Mouse (Mus musculus) CH12.LX (cell line): ENCODE data around the gene Ttll7. TPM values are rescaled to one million over a fixed set of nuclear protein-coding genes. Genes with fewer than 3 reads are reported as not detected.

Source experiments
- DNase-seq: peaks from one replicate; pipeline ENCODE4 v3.0.0-alpha.2; 2013; ENCODE audit errors: extremely low read depth
- H3K27ac ChIP-seq: 2 replicates; pipeline ENCODE4 v1.5.1; 2012; ENCODE audit warnings: low read depth, mild to moderate bottlenecking, control low read depth, moderate library complexity; ENCODE audit not compliant: insufficient read depth
- H3K27me3 ChIP-seq: replicated peaks from 2 replicates; pipeline ENCODE3; 2012; ENCODE audit warnings: inconsistent platforms
- H3K36me3 ChIP-seq, 2 experiments: replicated peaks in 1 of 2; 2 replicates each; pipeline versions ENCODE3 to v1.6.1; 2012; ENCODE audit warnings: inconsistent platforms in 1 of 2, low read length in 1 of 2, mild to moderate bottlenecking in 1 of 2, mixed read lengths in 1 of 2, moderate library complexity in 1 of 2; ENCODE audit not compliant: control insufficient read depth in 1 of 2, insufficient read depth in 1 of 2
- H3K4me1 ChIP-seq, 2 experiments: 2 replicates each; pipeline ENCODE4 v1.6.1; 2012; ENCODE audit warnings: inconsistent platforms in 1 of 2, moderate library complexity in 1 of 2; ENCODE audit not compliant: insufficient read depth in 2 of 2, control insufficient read depth in 1 of 2
- H3K4me2 ChIP-seq: 2 replicates; pipeline ENCODE4 v1.6.1; 2012; ENCODE audit warnings: low read depth, mild to moderate bottlenecking, control low read depth; ENCODE audit not compliant: poor library complexity, insufficient read depth, severe bottlenecking
- H3K4me3 ChIP-seq, 3 experiments: fragments of 150-350 bp in 1 of 3; sonication (generic) in 1 of 3; replicated peaks in 1 of 3; 2 replicates each; pipeline versions ENCODE3 to v1.5.1; 2011 to 2012; ENCODE audit warnings: low read depth in 2 of 3, low read length in 2 of 3, mild to moderate bottlenecking in 2 of 3, moderate library complexity in 2 of 3, control low read depth in 1 of 3, improper control_type of control experiment in 1 of 3, inconsistent platforms in 1 of 3, mixed read lengths in 1 of 3; ENCODE audit not compliant: poor library complexity in 1 of 3
- H3K79me2 ChIP-seq: replicated peaks from 2 replicates; pipeline ENCODE4 v1.6.1; 2012; ENCODE audit warnings: mild to moderate bottlenecking, moderate library complexity; ENCODE audit not compliant: control insufficient read depth, poor library complexity, insufficient read depth, severe bottlenecking; ENCODE audit errors: extremely low read depth
- H3K9ac ChIP-seq: 2 replicates; pipeline ENCODE4 v1.6.1; 2012; ENCODE audit warnings: low read depth, mild to moderate bottlenecking, control low read depth, moderate library complexity; ENCODE audit not compliant: insufficient read depth
- H3K9me3 ChIP-seq: replicated peaks from 2 replicates; pipeline ENCODE3; 2012; ENCODE audit warnings: low read length, inconsistent platforms, mixed read lengths
- BHLHE40 ChIP-seq: IDR thresholded peaks from 2 replicates; pipeline ENCODE4 v1.6.1; 2011; ENCODE audit warnings: mild to moderate bottlenecking, low read depth, low read length, improper control_type of control experiment
- CHD1 ChIP-seq: IDR thresholded peaks from 2 replicates; pipeline ENCODE4 v1.6.1; 2012; ENCODE audit warnings: low read depth, low read length, improper control_type of control experiment, inconsistent platforms
- CHD2 ChIP-seq: IDR thresholded peaks from 2 replicates; pipeline ENCODE4 v1.6.1; 2011; ENCODE audit warnings: low read length, improper control_type of control experiment
- E2F4 ChIP-seq: IDR thresholded peaks from 2 replicates; pipeline ENCODE4 v1.6.1; 2011; ENCODE audit warnings: low read depth, low read length, improper control_type of control experiment; ENCODE audit not compliant: insufficient replicate concordance
- ELF1 ChIP-seq: IDR thresholded peaks from 2 replicates; pipeline ENCODE4 v1.6.1; 2014; ENCODE audit warnings: low read depth, mild to moderate bottlenecking, inconsistent platforms, low read length, improper control_type of control experiment
- ETS1 ChIP-seq: conservative IDR thresholded peaks from 2 replicates; pipeline ENCODE4 v1.6.1; 2012; ENCODE audit warnings: low read depth, mild to moderate bottlenecking, inconsistent platforms, low read length, improper control_type of control experiment, moderate library complexity
- GABPA ChIP-seq: IDR thresholded peaks from 2 replicates; pipeline ENCODE4 v1.6.1; 2012; ENCODE audit warnings: low read depth, low read length, improper control_type of control experiment, inconsistent platforms; ENCODE audit not compliant: insufficient replicate concordance
- HCFC1 ChIP-seq: IDR thresholded peaks from 2 replicates; pipeline ENCODE4 v1.6.1; 2012; ENCODE audit warnings: low read depth, mild to moderate bottlenecking, inconsistent platforms, low read length, improper control_type of control experiment
- IRF4 ChIP-seq: IDR thresholded peaks from 2 replicates; pipeline ENCODE4 v1.6.1; 2014; ENCODE audit warnings: low read depth, mild to moderate bottlenecking, inconsistent platforms, low read length, improper control_type of control experiment
- JUN ChIP-seq: IDR thresholded peaks from 2 replicates; pipeline ENCODE4 v1.6.1; 2011; ENCODE audit warnings: low read depth, mild to moderate bottlenecking, low read length, improper control_type of control experiment, moderate library complexity; ENCODE audit not compliant: insufficient read depth
- JUND ChIP-seq: conservative IDR thresholded peaks from 2 replicates; pipeline ENCODE4 v1.6.1; 2011; ENCODE audit warnings: low read depth, low read length, improper control_type of control experiment
- KAT2A ChIP-seq: IDR thresholded peaks from 2 replicates; pipeline ENCODE4 v1.6.1; 2012; ENCODE audit warnings: low read length, improper control_type of control experiment, inconsistent platforms; ENCODE audit not compliant: insufficient replicate concordance
- MAX ChIP-seq: IDR thresholded peaks from 2 replicates; pipeline ENCODE4 v1.6.1; 2011; ENCODE audit warnings: low read length, improper control_type of control experiment
- MEF2A ChIP-seq: IDR thresholded peaks from 2 replicates; pipeline ENCODE4 v1.6.1; 2014; ENCODE audit warnings: low read depth, mild to moderate bottlenecking, inconsistent platforms, low read length, improper control_type of control experiment, borderline replicate concordance
- MXI1 ChIP-seq: IDR thresholded peaks from 2 replicates; pipeline ENCODE4 v1.6.1; 2011; ENCODE audit warnings: mild to moderate bottlenecking, low read depth, low read length, improper control_type of control experiment
- NRF1 ChIP-seq: IDR thresholded peaks from 2 replicates; pipeline ENCODE4 v1.6.1; 2014; ENCODE audit warnings: low read depth, mild to moderate bottlenecking, inconsistent platforms, low read length, improper control_type of control experiment, moderate library complexity
- PAX5 ChIP-seq: IDR thresholded peaks from 2 replicates; pipeline ENCODE4 v1.6.1; 2012; ENCODE audit warnings: low read length, inconsistent platforms, mixed read lengths
- POLR2A ChIP-seq: IDR thresholded peaks from 2 replicates; pipeline ENCODE4 v1.6.1; 2011; ENCODE audit warnings: low read depth, mild to moderate bottlenecking, improper control_type of control experiment, low read length
- POLR2AphosphoS2 ChIP-seq: IDR thresholded peaks from 2 replicates; pipeline ENCODE4 v1.6.1; 2011; ENCODE audit warnings: low read depth, low read length, improper control_type of control experiment
- RAD21 ChIP-seq: IDR thresholded peaks from 2 replicates; pipeline ENCODE4 v1.6.1; 2011; ENCODE audit warnings: low read depth, mild to moderate bottlenecking, low read length, improper control_type of control experiment, moderate library complexity
- SIN3A ChIP-seq: IDR thresholded peaks from 2 replicates; pipeline ENCODE4 v1.6.1; 2012; ENCODE audit warnings: low read length, improper control_type of control experiment, inconsistent platforms
- TCF12 ChIP-seq: IDR thresholded peaks from 2 replicates; pipeline ENCODE4 v1.6.1; 2014; ENCODE audit warnings: low read depth, mild to moderate bottlenecking, inconsistent platforms, low read length, improper control_type of control experiment
- UBTF ChIP-seq: IDR thresholded peaks from 2 replicates; pipeline ENCODE4 v1.6.1; 2012; ENCODE audit warnings: low read depth, mild to moderate bottlenecking, inconsistent platforms, low read length, improper control_type of control experiment, moderate library complexity
- ZMIZ1 ChIP-seq: IDR thresholded peaks from 2 replicates; pipeline ENCODE4 v1.6.1; 2012; ENCODE audit warnings: low read depth, mild to moderate bottlenecking, inconsistent platforms, low read length, improper control_type of control experiment
- ZNF384 ChIP-seq: IDR thresholded peaks from 2 replicates; pipeline ENCODE4 v1.6.1; 2012; ENCODE audit warnings: low read depth, low read length, improper control_type of control experiment, inconsistent platforms
- dilution Hi-C: fragments of 300-500 bp; cut with MboI; formaldehyde crosslinking; loops from 2 replicates; pipeline ENCODE4 v1.14.3; 2020; ENCODE audit warnings: low sequenced_read_pairs; ENCODE audit not compliant: extremely low pct_unique_long_range_greater_than_20kb, extremely low pct_ligation_motif_present
- in situ Hi-C: fragments of 300-500 bp; cut with MboI; formaldehyde crosslinking; loops from 3 replicates; pipeline ENCODE4 v1.14.3; 2019; ENCODE audit warnings: low sequenced_read_pairs, low pct_ligation_motif_present, low pct_unique_long_range_greater_than_20kb, mixed read lengths
- polyA plus RNA-seq: library from polyadenylated mRNA; unstranded; fragments of >175 nt; gene quantifications from 2 replicates; pipeline ENCODE4 v1.2.1, GENCODE M21; 2012; ENCODE audit warnings: low read depth; ENCODE audit not compliant: insufficient read length
- total RNA-seq, 2 experiments: library from RNA; depleted of rRNA; stranded (reverse); fragments of 300-350 nt in 1 of 2; fragments of >200 nt in 1 of 2; gene quantifications; 2 replicates each; pipeline ENCODE4 v1.2.3; 2012 to 2014

The Ttll7 gene
- total RNA-seq (2012; rRNA removed) = 1.9 and 3.9 TPM in 2 replicates
- 2.0 TPM in 2 replicates for total RNA-seq (2014; rRNA removed)
- 1.1 and 1.7 TPM in 2 replicates for polyA plus RNA-seq

DNA sequence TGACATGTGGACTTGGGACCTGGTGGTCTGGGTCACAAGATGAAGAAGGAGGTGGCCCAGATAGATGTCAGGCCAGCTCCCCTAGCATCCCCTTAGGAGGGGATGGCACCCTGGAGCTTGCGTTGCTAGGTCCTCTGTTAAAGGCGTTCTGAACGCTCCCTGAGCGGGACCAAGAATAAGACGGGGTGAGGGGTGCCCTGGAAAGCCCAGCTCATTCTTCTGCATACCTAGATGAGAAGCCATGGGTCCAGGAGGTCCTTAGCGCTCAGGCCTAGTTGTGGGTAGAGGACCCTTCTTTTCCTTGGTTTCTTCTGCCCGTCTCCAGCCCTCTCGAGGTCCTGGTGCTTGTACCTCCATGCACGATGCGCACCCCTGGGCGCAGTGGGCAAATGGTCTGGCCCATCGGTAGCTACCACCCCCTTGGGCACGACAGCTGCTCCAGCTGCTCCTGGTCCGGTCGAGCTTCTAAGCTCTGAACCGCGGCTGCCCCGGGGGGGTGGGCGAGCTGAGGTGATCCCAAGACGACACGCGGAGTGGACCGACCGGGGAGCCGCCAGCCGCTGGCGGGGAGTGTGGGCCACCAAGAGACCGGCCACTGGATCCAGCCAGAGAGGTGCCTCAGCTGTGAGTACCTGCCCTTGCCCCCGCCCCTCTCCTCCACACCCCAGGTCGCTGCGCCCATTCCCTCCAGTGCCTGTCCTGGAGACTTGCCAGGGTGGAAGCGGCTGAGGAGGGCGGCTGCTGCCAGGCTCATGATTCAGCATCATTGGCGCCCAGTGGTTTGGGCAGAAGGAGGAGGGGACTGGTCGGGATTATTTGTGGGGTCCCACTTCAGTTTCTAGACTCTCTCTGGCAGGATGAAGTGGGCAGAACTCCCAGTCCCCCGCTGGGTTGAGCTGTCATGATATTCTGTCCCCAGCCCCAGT lies at the start of gene Ttll7:
Gene Ttll7 (plus strand): TSS at position 402 of the 926 bp plus-strand sequence.
- TF ChIP-seq RAD21 (no peak), E2F4 (no peak), MXI1 (no peak; the same call in 1 of the 2 replicates), POLR2AphosphoS2 (no peak), JUN (no peak), ZMIZ1 (no peak), ZNF384 (no peak), POLR2A (peak; percentile 62), IRF4 (peak; percentile 47; the same call in 1 of the 2 replicates), ELF1 (no peak; the same call in 1 of the 2 replicates), BHLHE40 (0 out of 2 replicates have a peak, but pooled peaks have one; percentile 9), JUND (no peak), GABPA (no peak), NRF1 (no peak; the same call in 1 of the 2 replicates), KAT2A (no peak), TCF12 (peak; percentile 56; the same call in 1 of the 2 replicates), UBTF (no peak), MAX (peak; percentile 48; the same call in 1 of the 2 replicates), CHD2 (no peak), HCFC1 (peak; percentile 40; the same call in 1 of the 2 replicates), CHD1 (peak; percentile 100), PAX5 (no peak), ETS1 (peak; percentile 12; the same call in 1 of the 2 replicates), SIN3A (peak; percentile 91), MEF2A (0 out of 2 replicates have a peak, but pooled peaks have one; percentile 18)
- peak within 1 kb of the TSS; percentile 24 to 68 (median 55) for H3K4me3 ChIP-seq
- H3K9ac ChIP-seq = peak within 1 kb of the TSS; percentile 39
- H3K36me3 ChIP-seq = no peaks in the 10 kb centered on the region
- dilution Hi-C loops = no loop called here
- H3K9me3 ChIP-seq = no peaks in the 10 kb centered on the region
- H3K27me3 ChIP-seq = no peaks in the 10 kb centered on the region
- peak; percentile 49 for DNase-seq
- H3K4me1 ChIP-seq = peaks cover 22 to 34% of the 10 kb centered on the region in 2 experiments
- no peaks in the 10 kb centered on the region for H3K79me2 ChIP-seq
- H3K27ac ChIP-seq = no peak within 1 kb of the TSS
- peak within 1 kb of the TSS; percentile 76; the same call in 1 of the 2 replicates for H3K4me2 ChIP-seq
- in situ Hi-C loops = loop anchor here (5.0 kb wide), 1 partner anchor 35 kb away; no protein-coding TSS in a partner anchor
